In genomic region chr9:107612191-107612944, GRCm38 (mm10) we compare ENCODE assay signal across 8 mouse cellular contexts. TPM values are rescaled to one million over a fixed set of nuclear protein-coding genes. Genes with fewer than 3 reads are reported as not detected.
DNase-seq lines count a peak whose midpoint lies in the region; ATAC-seq and TF ChIP-seq lines count a peak whose summit lies in the region.

No protein-coding gene starts in this region.

- peak; percentile 23 to 98; a peak in 3 of 4 replicates for TF ChIP-seq CTCF in CH12.LX (conservative IDR thresholded peaks at IDR 0.05 in 1 of 2, IDR thresholded peaks at IDR 0.05 in 1 of 2; ENCODE audit: low read depth in 2 of 2, low read length in 2 of 2)
- TF ChIP-seq CTCF in heart, postnatal 0 days (IDR thresholded peaks at IDR 0.05; ENCODE audit: low read depth) = peak; percentile 96
- TF ChIP-seq CTCF in liver, postnatal 0 days (IDR thresholded peaks at IDR 0.05; ENCODE audit: low read depth) = peak; percentile 99

- dilution Hi-C loops in CH12.LX (cut with MboI; ENCODE audit: extremely low pct_ligation_motif_present, extremely low pct_unique_long_range_greater_than_20kb, low sequenced_read_pairs) = no loop called here

- H3K27me3 ChIP-seq in CH12.LX (replicated peaks) = no peaks in the 10 kb centered on the region
- H3K27me3 ChIP-seq in forebrain, embryonic 11.5 days (ENCODE audit: control insufficient read depth, insufficient read depth, low read length) = no peaks in the 10 kb centered on the region
- no peaks in the 10 kb centered on the region for H3K27me3 ChIP-seq in heart, postnatal 0 days (ENCODE audit: control insufficient read depth, insufficient read depth, low read length)
- no peaks in the 10 kb centered on the region for H3K27me3 ChIP-seq in liver, postnatal 0 days (ENCODE audit: insufficient read depth, low read length)
- no peaks in the 10 kb centered on the region for H3K27me3 ChIP-seq in neural tube, embryonic 14.5 days (ENCODE audit: control insufficient read depth, insufficient read depth, low read length)

- in situ Hi-C loops in CH12.LX (cut with MboI; ENCODE audit: low pct_ligation_motif_present, low pct_unique_long_range_greater_than_20kb, low sequenced_read_pairs) = no loop called here

- H3K4me3 ChIP-seq in CH12.LX (replicated peaks in 1 of 3; ENCODE audit: low read depth in 2 of 3, low read length in 2 of 3, poor library complexity in 1 of 3) = peak overlapping the region in 2 of 3 experiments; percentile 31 to 44
- H3K4me3 ChIP-seq in forebrain, embryonic 11.5 days (ENCODE audit: low read depth, low read length) = peak overlapping the region; percentile 28
- H3K4me3 ChIP-seq in heart, postnatal 0 days (ENCODE audit: low read depth, low read length) = peak overlapping the region; percentile 33
- H3K4me3 ChIP-seq in liver, postnatal 0 days (ENCODE audit: low read depth, low read length) = peak overlapping the region; percentile 55
- H3K4me3 ChIP-seq in neural tube, embryonic 14.5 days (ENCODE audit: low read depth, low read length) = peak overlapping the region; percentile 27

- peak; percentile 81 for TF ChIP-seq RAD21 in CH12.LX (IDR thresholded peaks at IDR 0.05; ENCODE audit: low read depth, low read length)

- ATAC-seq in forebrain, embryonic 11.5 days (replicated peaks; ENCODE audit: low FRiP score) = peak; percentile 95
- peak; percentile 88 for ATAC-seq in heart, postnatal 0 days (ENCODE audit: insufficient read depth, low read depth)
- peak; percentile 95 for ATAC-seq in liver, postnatal 0 days
- peak; percentile 94 for ATAC-seq in neural tube, embryonic 14.5 days (ENCODE audit: low read depth)

- peak overlapping the region; percentile 87 for H3K4me2 ChIP-seq in CH12.LX (ENCODE audit: insufficient read depth, low read depth, poor library complexity, severe bottlenecking)
- peak overlapping the region; percentile 58 for H3K4me2 ChIP-seq in forebrain, embryonic 11.5 days (ENCODE audit: low read depth, low read length, severe bottlenecking)
- peak overlapping the region; percentile 65 for H3K4me2 ChIP-seq in heart, postnatal 0 days (ENCODE audit: low read depth, low read length)
- peak overlapping the region; percentile 90 for H3K4me2 ChIP-seq in liver, postnatal 0 days (ENCODE audit: low read depth, low read length)
- peak overlapping the region; percentile 66 for H3K4me2 ChIP-seq in neural tube, embryonic 14.5 days (ENCODE audit: low read depth, low read length)

- 2% methylated on average over 40 of the region's 48 CpGs for WGBS in forebrain, embryonic 11.5 days
- 5% methylated on average over 40 of the region's 48 CpGs for WGBS in heart, postnatal 0 days
- WGBS in liver, postnatal 0 days (ENCODE audit: insufficient replicate concordance) = 4% methylated on average over 40 of the region's 48 CpGs
- WGBS in neural tube, embryonic 14.5 days = 1% methylated on average over 44 of the region's 48 CpGs

- H3K9me3 ChIP-seq in CH12.LX (replicated peaks; ENCODE audit: low read length) = no peaks in the 10 kb centered on the region
- H3K9me3 ChIP-seq in forebrain, embryonic 11.5 days (ENCODE audit: control insufficient read depth, low read length) = no peaks in the 10 kb centered on the region
- H3K9me3 ChIP-seq in heart, postnatal 0 days (replicated peaks; ENCODE audit: control insufficient read depth, low read length) = no peaks in the 10 kb centered on the region
- no peaks in the 10 kb centered on the region for H3K9me3 ChIP-seq in liver, postnatal 0 days (ENCODE audit: low read length)
- H3K9me3 ChIP-seq in neural tube, embryonic 14.5 days (ENCODE audit: control insufficient read depth, low read length) = no peaks in the 10 kb centered on the region

- no peaks in the 10 kb centered on the region for H3K79me2 ChIP-seq in CH12.LX (replicated peaks; ENCODE audit: control insufficient read depth, extremely low read depth, insufficient read depth, poor library complexity, severe bottlenecking)

- H3K9ac ChIP-seq in CH12.LX (ENCODE audit: insufficient read depth, low read depth) = peak overlapping the region; percentile 78
- H3K9ac ChIP-seq in forebrain, embryonic 11.5 days (ENCODE audit: low read length) = peak overlapping the region; percentile 72
- H3K9ac ChIP-seq in heart, postnatal 0 days (replicated peaks; ENCODE audit: low read depth, low read length) = peak overlapping the region; percentile 58
- peak overlapping the region; percentile 80 for H3K9ac ChIP-seq in liver, postnatal 0 days (replicated peaks)
- H3K9ac ChIP-seq in neural tube, embryonic 14.5 days (replicated peaks; ENCODE audit: low read depth, low read length) = peak overlapping the region; percentile 82

- TF ChIP-seq POLR2A in CH12.LX (IDR thresholded peaks at IDR 0.05; ENCODE audit: low read depth, low read length) = no peak

- no peak for TF ChIP-seq EP300 in CH12.LX (IDR thresholded peaks at IDR 0.05; ENCODE audit: low read length)
- TF ChIP-seq EP300 in heart, postnatal 0 days (IDR thresholded peaks at IDR 0.05; ENCODE audit: low read depth) = peak; percentile 94
- TF ChIP-seq EP300 in liver, postnatal 0 days (IDR thresholded peaks at IDR 0.05; ENCODE audit: low read depth) = no peak

- DNase-seq in CH12.LX (ENCODE audit: extremely low read depth) = peak; percentile 93
- peak; percentile 91 for DNase-seq in c-Kit-positive CD71-positive TER-119-negative erythroid progenitor cells, embryonic 14.5 days (ENCODE audit: low read depth)
- peak; percentile 100 for DNase-seq in forebrain, embryonic 11.5 days (ENCODE audit: low spot score)
- peak; percentile 96 for DNase-seq in heart, postnatal 0 days (ENCODE audit: low spot score)
- peak; percentile 99 for DNase-seq in kidney, postnatal 4 days
- DNase-seq in liver, postnatal 0 days = peak; percentile 99
- DNase-seq in testis, postnatal 10 days (ENCODE audit: low spot score) = peak; percentile 99

- H3K27ac ChIP-seq in CH12.LX (ENCODE audit: insufficient read depth, low read depth) = peak overlapping the region; percentile 84
- H3K27ac ChIP-seq in forebrain, embryonic 11.5 days (ENCODE audit: low read depth, low read length) = peak overlapping the region; percentile 95
- H3K27ac ChIP-seq in heart, postnatal 0 days (ENCODE audit: low read depth) = peak overlapping the region; percentile 90
- H3K27ac ChIP-seq in liver, postnatal 0 days (ENCODE audit: low read depth) = peak overlapping the region; percentile 94
- peak overlapping the region; percentile 99 for H3K27ac ChIP-seq in neural tube, embryonic 14.5 days (ENCODE audit: low read depth, low read length)

- peaks cover 30 to 36% of the 10 kb centered on the region in 2 experiments for H3K36me3 ChIP-seq in CH12.LX (replicated peaks in 1 of 2; ENCODE audit: control insufficient read depth in 1 of 2, insufficient read depth in 1 of 2, low read length in 1 of 2)
- H3K36me3 ChIP-seq in forebrain, embryonic 11.5 days (ENCODE audit: control insufficient read depth, insufficient read depth, low read length) = peaks cover 15% of the 10 kb centered on the region
- H3K36me3 ChIP-seq in heart, postnatal 0 days (replicated peaks; ENCODE audit: control insufficient read depth, insufficient read depth, low read length) = peaks cover 37% of the 10 kb centered on the region
- peaks cover 34% of the 10 kb centered on the region for H3K36me3 ChIP-seq in liver, postnatal 0 days (replicated peaks; ENCODE audit: insufficient read depth, low read length)
- H3K36me3 ChIP-seq in neural tube, embryonic 14.5 days (ENCODE audit: control insufficient read depth, insufficient read depth, low read length) = peaks cover 25% of the 10 kb centered on the region

- H3K4me1 ChIP-seq in CH12.LX (ENCODE audit: control insufficient read depth in 1 of 2, insufficient read depth in 2 of 2) = peaks cover 29 to 56% of the 10 kb centered on the region in 2 experiments
- peaks cover 35% of the 10 kb centered on the region for H3K4me1 ChIP-seq in forebrain, embryonic 11.5 days (replicated peaks; ENCODE audit: control insufficient read depth, insufficient read depth, low read length)
- H3K4me1 ChIP-seq in heart, postnatal 0 days (ENCODE audit: control insufficient read depth, insufficient read depth) = peaks cover 41% of the 10 kb centered on the region
- peaks cover 31% of the 10 kb centered on the region for H3K4me1 ChIP-seq in liver, postnatal 0 days (ENCODE audit: insufficient read depth)
- peaks cover 24% of the 10 kb centered on the region for H3K4me1 ChIP-seq in neural tube, embryonic 14.5 days (ENCODE audit: control insufficient read depth, insufficient read depth, low read length)

RNA-seq across cellular contexts. Expression of gene Sema3b, which starts 3.3 kb away (rescaled TPM):
- total RNA-seq in CH12.LX (2012; rRNA removed) (7.4 and 11.6 TPM in 2 replicates), CH12.LX (2014; rRNA removed) (8.0 and 8.2 TPM in 2 replicates)
- polyA plus RNA-seq in CH12.LX (2012; ENCODE audit: insufficient read length, low read depth) = 4.3 and 4.7 TPM in 2 replicates
- polyA plus RNA-seq in forebrain, embryonic 11.5 days (2014; fragmentation: Nextera tagmentation; extraction: Ambion mirVana) = 1.7 TPM in 2 replicates
- total RNA-seq in heart, postnatal 0 days (2014; rRNA removed; ENCODE audit: low replicate concordance) = 21.0 and 34.9 TPM in 2 replicates
- polyA plus RNA-seq in heart, postnatal 0 days (2015; fragmentation: Nextera tagmentation; extraction: Ambion mirVana) = 8.9 and 9.1 TPM in 2 replicates
- polyA plus RNA-seq in liver, postnatal 0 days (2015; fragmentation: Nextera tagmentation; extraction: Ambion mirVana) = 0.41 and 0.56 TPM in 2 replicates
- 2.8 and 5.3 TPM in 2 replicates for polyA plus RNA-seq in neural tube, embryonic 14.5 days (2014; fragmentation: Nextera tagmentation; extraction: Ambion mirVana)

RNA-seq across cellular contexts. Expression of gene Gnai2, which starts 22.8 kb away (rescaled TPM):
- total RNA-seq in CH12.LX (2012; rRNA removed) (154 and 160 TPM in 2 replicates), CH12.LX (2014; rRNA removed) (86.2 and 98.2 TPM in 2 replicates)
- polyA plus RNA-seq in CH12.LX (2012; ENCODE audit: insufficient read length, low read depth) = 262 and 286 TPM in 2 replicates
- 527 and 580 TPM in 2 replicates for polyA plus RNA-seq in forebrain, embryonic 11.5 days (2014; fragmentation: Nextera tagmentation; extraction: Ambion mirVana)
- 472 and 473 TPM in 2 replicates for total RNA-seq in heart, postnatal 0 days (2014; rRNA removed; ENCODE audit: low replicate concordance)
- 291 and 295 TPM in 2 replicates for polyA plus RNA-seq in heart, postnatal 0 days (2015; fragmentation: Nextera tagmentation; extraction: Ambion mirVana)
- 146 and 159 TPM in 2 replicates for polyA plus RNA-seq in liver, postnatal 0 days (2015; fragmentation: Nextera tagmentation; extraction: Ambion mirVana)
- polyA plus RNA-seq in neural tube, embryonic 14.5 days (2014; fragmentation: Nextera tagmentation; extraction: Ambion mirVana) = 234 and 258 TPM in 2 replicates

RNA-seq across cellular contexts. Expression of gene Ifrd2, which starts 24.9 kb away (rescaled TPM):
- total RNA-seq in CH12.LX (2012; rRNA removed) = 91.3 and 101 TPM in 2 replicates
- total RNA-seq in CH12.LX (2014; rRNA removed) = 57.7 and 62.8 TPM in 2 replicates
- 127 and 143 TPM in 2 replicates for polyA plus RNA-seq in CH12.LX (2012; ENCODE audit: insufficient read length, low read depth)
- polyA plus RNA-seq in forebrain, embryonic 11.5 days (2014; fragmentation: Nextera tagmentation; extraction: Ambion mirVana) = 35.0 and 37.2 TPM in 2 replicates
- 22.3 and 31.2 TPM in 2 replicates for total RNA-seq in heart, postnatal 0 days (2014; rRNA removed; ENCODE audit: low replicate concordance)
- 28.6 and 33.6 TPM in 2 replicates for polyA plus RNA-seq in heart, postnatal 0 days (2015; fragmentation: Nextera tagmentation; extraction: Ambion mirVana)
- polyA plus RNA-seq in liver, postnatal 0 days (2015; fragmentation: Nextera tagmentation; extraction: Ambion mirVana) = 63.6 and 68.0 TPM in 2 replicates
- 15.0 and 17.8 TPM in 2 replicates for polyA plus RNA-seq in neural tube, embryonic 14.5 days (2014; fragmentation: Nextera tagmentation; extraction: Ambion mirVana)

RNA-seq across cellular contexts. Expression of gene Hyal3, which starts 31.8 kb away (rescaled TPM):
- total RNA-seq in CH12.LX (2012; rRNA removed) (0.13 TPM in 1 of 2 replicates, not detected in the other), CH12.LX (2014; rRNA removed) (0.12 TPM in 1 of 2 replicates, not detected in the other)
- polyA plus RNA-seq in CH12.LX (2012; ENCODE audit: insufficient read length, low read depth) = 0.14 and 0.21 TPM in 2 replicates
- polyA plus RNA-seq in forebrain, embryonic 11.5 days (2014; fragmentation: Nextera tagmentation; extraction: Ambion mirVana) = 0.39 TPM in 1 of 2 replicates, not detected in the other
- total RNA-seq in heart, postnatal 0 days (2014; rRNA removed; ENCODE audit: low replicate concordance) = 0.65 and 0.66 TPM in 2 replicates
- polyA plus RNA-seq in heart, postnatal 0 days (2015; fragmentation: Nextera tagmentation; extraction: Ambion mirVana) = 0.29 and 0.44 TPM in 2 replicates
- 0.65 and 0.86 TPM in 2 replicates for polyA plus RNA-seq in liver, postnatal 0 days (2015; fragmentation: Nextera tagmentation; extraction: Ambion mirVana)
- 1.5 and 2.1 TPM in 2 replicates for polyA plus RNA-seq in neural tube, embryonic 14.5 days (2014; fragmentation: Nextera tagmentation; extraction: Ambion mirVana)

RNA-seq across cellular contexts. Expression of gene Naa80, which starts 33.7 kb away (rescaled TPM):
- 4.4 and 4.8 TPM in 2 replicates for total RNA-seq in CH12.LX (2012; rRNA removed)
- 0.70 and 1.7 TPM in 2 replicates for total RNA-seq in CH12.LX (2014; rRNA removed)
- polyA plus RNA-seq in CH12.LX (2012; ENCODE audit: insufficient read length, low read depth) = 5.5 and 9.3 TPM in 2 replicates
- polyA plus RNA-seq in forebrain, embryonic 11.5 days (2014; fragmentation: Nextera tagmentation; extraction: Ambion mirVana) = 11.3 and 15.2 TPM in 2 replicates
- 28.4 and 58.8 TPM in 2 replicates for total RNA-seq in heart, postnatal 0 days (2014; rRNA removed; ENCODE audit: low replicate concordance)
- polyA plus RNA-seq in heart, postnatal 0 days (2015; fragmentation: Nextera tagmentation; extraction: Ambion mirVana) = 14.5 and 17.5 TPM in 2 replicates
- polyA plus RNA-seq in liver, postnatal 0 days (2015; fragmentation: Nextera tagmentation; extraction: Ambion mirVana) = 10.4 and 11.6 TPM in 2 replicates
- 13.3 and 15.6 TPM in 2 replicates for polyA plus RNA-seq in neural tube, embryonic 14.5 days (2014; fragmentation: Nextera tagmentation; extraction: Ambion mirVana)

Comparison
In these comparisons a context has a peak if more than half of its experiments do, and no peak if none do; other contexts are left out.
1. Peak in every context shown above with its lines: DNase-seq, ATAC-seq, H3K4me3 ChIP-seq and H3K27ac ChIP-seq.